Mouse (Mus musculus) liver, embryonic 16.5 days (tissue): Measurements from ENCODE around the gene Nol3. TPM values are rescaled to one million over a fixed set of nuclear protein-coding genes. Genes with fewer than 3 reads are reported as not detected.

Experiments used
- ATAC-seq: fragments of 200-750 bp; cut with Nextera tagmentation; 2 replicates; pipeline ENCODE4 v1.8.0; 2017; ENCODE audit warnings: low read depth, mild to moderate bottlenecking, moderate number of reproducible peaks, moderate library complexity
- H3K27ac ChIP-seq: fragments of 300-500 bp; sonication (generic); 2 replicates; pipeline ENCODE4 v1.5.1; 2014; ENCODE audit warnings: mild to moderate bottlenecking, low read length
- H3K27me3 ChIP-seq: fragments of 300-500 bp; sonication (generic); 2 replicates; pipeline ENCODE4 v1.6.1; 2014; ENCODE audit warnings: low read depth, low read length, mixed read lengths; ENCODE audit not compliant: control insufficient read depth, insufficient read depth
- H3K36me3 ChIP-seq: fragments of 300-500 bp; sonication (generic); 2 replicates; pipeline ENCODE4 v1.6.1; 2014; ENCODE audit warnings: mild to moderate bottlenecking; ENCODE audit not compliant: control insufficient read depth, insufficient read depth
- H3K4me1 ChIP-seq: fragments of 300-500 bp; sonication (generic); 2 replicates; pipeline ENCODE4 v1.6.1; 2014; ENCODE audit warnings: low read depth, low read length, mixed read lengths; ENCODE audit not compliant: control insufficient read depth
- H3K4me2 ChIP-seq: fragments of 300-500 bp; sonication (generic); 2 replicates; pipeline ENCODE4 v1.6.1; 2014; ENCODE audit warnings: low read depth, low read length, mixed read lengths
- H3K4me3 ChIP-seq: fragments of 300-500 bp; sonication (generic); 2 replicates; pipeline ENCODE4 v1.5.1; 2014; ENCODE audit warnings: low read depth, mild to moderate bottlenecking, low read length
- H3K9ac ChIP-seq: fragments of 300-500 bp; sonication (generic); 2 replicates; pipeline ENCODE4 v1.6.1; 2014; ENCODE audit warnings: low read depth, low read length
- H3K9me3 ChIP-seq: fragments of 300-500 bp; sonication (generic); replicated peaks from 2 replicates; pipeline ENCODE4 v1.6.1; 2016; ENCODE audit warnings: low read length; ENCODE audit not compliant: control insufficient read depth
- WGBS: fragments of 180-500 bp; shearing (Covaris S2); extraction: QIAGEN DNeasy Blood & Tissue Kit; methylation state at CpG from one replicate; pipeline ENCODE4 v1.1.7; 2014; ENCODE audit not compliant: insufficient replicate concordance; 5-methylcytosine and 5-hydroxymethylcytosine counted together
- polyA plus RNA-seq: library from polyadenylated mRNA; unstranded; fragments of >200 nt; fragmentation: Nextera tagmentation; extraction: Ambion mirVana; gene quantifications from 2 replicates; pipeline ENCODE4 v1.2.1, GENCODE M21; 2015

Gene Nol3
- polyA plus RNA-seq, 1 experiment from 2014 or later: 0.19 TPM

DNA sequence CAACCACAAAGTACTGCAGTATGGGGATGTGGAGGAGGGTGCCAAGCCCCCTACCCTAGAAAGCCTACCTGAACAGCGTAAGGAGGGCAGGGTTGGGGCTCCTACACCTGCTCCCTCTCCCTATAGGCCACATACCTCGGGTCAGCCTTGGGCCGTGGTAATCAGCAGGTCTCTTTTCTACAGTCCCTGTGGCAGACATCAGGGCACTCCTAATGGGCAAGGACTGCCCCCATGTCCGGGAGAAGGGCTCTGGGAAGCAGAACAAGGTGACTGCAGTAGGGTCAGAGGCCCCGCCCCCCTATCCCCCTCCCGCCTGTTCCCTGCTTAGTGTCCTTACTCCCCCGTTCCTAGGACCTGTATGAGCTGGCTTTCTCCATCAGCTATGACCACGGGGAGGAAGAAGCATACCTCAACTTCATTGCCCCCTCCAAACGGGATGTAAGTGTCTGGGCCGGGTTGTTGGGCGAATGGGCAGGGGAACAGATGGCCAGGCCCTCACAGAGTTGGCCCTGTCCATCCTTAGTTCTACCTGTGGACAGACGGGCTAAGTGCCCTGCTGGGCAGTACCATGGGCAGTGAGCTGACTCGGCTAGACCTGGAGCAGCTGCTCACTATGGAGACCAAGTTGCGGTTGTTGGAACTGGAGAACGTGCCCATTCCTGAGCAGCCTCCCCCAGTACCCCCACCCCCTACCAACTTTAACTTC is 33.4 kb downstream of the Nol3 start:
- peaks cover 48% of the 10 kb centered on the region for H3K4me1 ChIP-seq
- no peak for ATAC-seq
- no peaks in the 10 kb centered on the region for H3K27me3 ChIP-seq
- peaks cover 73% of the 10 kb centered on the region for H3K36me3 ChIP-seq
- no peak overlapping the region for H3K9ac ChIP-seq
- no peak overlapping the region for H3K4me3 ChIP-seq
- 86% methylated on average over 15 of the region's 15 CpGs for WGBS
- H3K4me2 ChIP-seq: no peak overlapping the region
- no peak overlapping the region for H3K27ac ChIP-seq
- no peaks in the 10 kb centered on the region; the same call in 1 of the 2 replicates for H3K9me3 ChIP-seq

GRCm38 (mm10) chr8:105310118-105310517 is 34.2 kb downstream of the Nol3 start:
- Histone ChIP-seq H3K9ac (no peak overlapping the region), H3K4me1 (peaks cover 43% of the 10 kb centered on the region), H3K4me3 (no peak overlapping the region), H3K36me3 (peaks cover 75% of the 10 kb centered on the region), H3K27ac (no peak overlapping the region), H3K9me3 (no peaks in the 10 kb centered on the region; the same call in 1 of the 2 replicates), H3K27me3 (no peaks in the 10 kb centered on the region), H3K4me2 (no peak overlapping the region)
- 82% methylated on average over 8 of the region's 8 CpGs for WGBS
- no peak for ATAC-seq

DNA sequence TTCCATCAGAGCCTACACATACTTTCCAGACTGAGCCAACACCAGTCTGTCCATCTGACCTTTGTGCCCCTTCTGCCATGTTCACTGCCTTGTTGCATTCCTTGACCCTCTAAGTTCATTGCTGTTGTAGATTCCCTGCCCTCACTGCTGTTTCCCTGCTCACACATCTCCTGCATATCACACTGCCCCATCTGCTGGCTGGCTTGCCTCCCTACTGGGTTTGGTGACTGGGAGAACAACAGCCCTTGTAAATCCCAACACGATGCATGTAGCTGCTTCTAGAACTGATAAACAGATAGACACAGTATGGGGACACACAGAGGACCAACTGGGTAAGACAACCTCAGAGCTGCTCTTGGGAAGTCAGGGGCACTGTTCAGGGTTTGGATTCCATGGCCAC is 35.8 kb downstream of the Nol3 start:
- Histone ChIP-seq H3K4me1 (peaks cover 29% of the 10 kb centered on the region), H3K4me2 (no peak overlapping the region), H3K36me3 (peaks cover 85% of the 10 kb centered on the region), H3K27ac (no peak overlapping the region), H3K4me3 (no peak overlapping the region), H3K9me3 (no peaks in the 10 kb centered on the region; the same call in 1 of the 2 replicates), H3K27me3 (no peaks in the 10 kb centered on the region), H3K9ac (no peak overlapping the region)
- 38% methylated on average over 1 of the region's 1 CpGs for WGBS
- ATAC-seq: peak; percentile 42

GRCm38 (mm10) chr8:105312891-105313481 is 37.0 kb downstream of the Nol3 start:
- Histone ChIP-seq H3K9me3 (no peaks in the 10 kb centered on the region; the same call in 1 of the 2 replicates), H3K4me2 (peak overlapping the region; percentile 25), H3K9ac (peak overlapping the region; percentile 30; the same call in 1 of the 2 replicates), H3K27ac (peak overlapping the region; percentile 49), H3K27me3 (no peaks in the 10 kb centered on the region), H3K36me3 (peaks cover 79% of the 10 kb centered on the region), H3K4me1 (peaks cover 29% of the 10 kb centered on the region), H3K4me3 (no peak overlapping the region)
- ATAC-seq: peak; percentile 66
- WGBS: 39% methylated on average over 8 of the region's 8 CpGs

GRCm38 (mm10) chr8:105313622-105314402 is 37.9 kb downstream of the Nol3 start:
- peaks cover 30% of the 10 kb centered on the region for H3K4me1 ChIP-seq
- no peak overlapping the region; the same call in 1 of the 2 replicates for H3K9ac ChIP-seq

GRCm38 (mm10) chr8:105315073-105315769 is 39.3 kb downstream of the Nol3 start:
- no peak overlapping the region for H3K4me3 ChIP-seq
- H3K9me3 ChIP-seq: no peaks in the 10 kb centered on the region; the same call in 1 of the 2 replicates
- peak overlapping the region; percentile 17; the same call in 1 of the 2 replicates for H3K27ac ChIP-seq
- peaks cover 77% of the 10 kb centered on the region for H3K36me3 ChIP-seq
- H3K27me3 ChIP-seq: no peaks in the 10 kb centered on the region
- WGBS: 89% methylated on average over 18 of the region's 18 CpGs
- no peak overlapping the region for H3K4me2 ChIP-seq
- H3K4me1 ChIP-seq: peaks cover 44% of the 10 kb centered on the region
- H3K9ac ChIP-seq: no peak overlapping the region
- ATAC-seq: no peak

More at GRCm38 (mm10) chr8:105313622-105314402, 37.9 kb downstream of the Nol3 start:
- ATAC-seq: peak; percentile 62
- peaks cover 82% of the 10 kb centered on the region for H3K36me3 ChIP-seq
- WGBS: 65% methylated on average over 9 of the region's 9 CpGs
- H3K27me3 ChIP-seq: no peaks in the 10 kb centered on the region
- no peak overlapping the region for H3K4me3 ChIP-seq
- peak overlapping the region; percentile 25 for H3K4me2 ChIP-seq
- peak overlapping the region; percentile 49 for H3K27ac ChIP-seq
- no peaks in the 10 kb centered on the region; the same call in 1 of the 2 replicates for H3K9me3 ChIP-seq

DNA sequence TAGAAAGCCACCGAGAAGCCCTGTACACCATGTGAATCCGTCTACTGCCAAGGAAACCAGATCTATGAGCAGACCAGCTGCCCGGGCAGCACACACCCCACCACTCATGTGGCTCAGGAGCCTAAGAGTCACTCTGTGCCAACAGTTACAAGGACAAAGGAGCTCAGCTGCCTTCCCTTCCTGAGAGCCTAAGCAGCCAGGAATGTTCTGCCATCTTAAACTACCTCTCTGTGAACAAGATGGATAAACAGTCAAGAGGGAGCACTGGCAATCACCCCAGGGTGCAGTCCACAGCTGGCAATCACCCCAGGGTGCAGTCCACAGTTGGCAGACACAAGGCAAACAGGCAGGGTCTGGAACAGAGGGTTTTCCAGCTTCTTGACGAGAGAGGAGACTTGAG is 42.0 kb downstream of the Nol3 start:
- H3K27me3 ChIP-seq: no peaks in the 10 kb centered on the region
- no peaks in the 10 kb centered on the region for H3K9me3 ChIP-seq
- peaks cover 59% of the 10 kb centered on the region for H3K36me3 ChIP-seq
- no peak for ATAC-seq
- peaks cover 39% of the 10 kb centered on the region for H3K4me1 ChIP-seq
- 82% methylated on average over 4 of the region's 4 CpGs for WGBS
- H3K27ac ChIP-seq: no peak overlapping the region
- no peak overlapping the region for H3K4me2 ChIP-seq
- no peak overlapping the region for H3K9ac ChIP-seq
- no peak overlapping the region for H3K4me3 ChIP-seq

- 75% methylated on average over 11 of the region's 11 CpGs for WGBS
- Histone ChIP-seq H3K9me3 (no peaks in the 10 kb centered on the region), H3K36me3 (peaks cover 51% of the 10 kb centered on the region), H3K4me2 (no peak overlapping the region), H3K4me3 (no peak overlapping the region), H3K27ac (no peak overlapping the region), H3K27me3 (no peaks in the 10 kb centered on the region), H3K9ac (no peak overlapping the region), H3K4me1 (peaks cover 34% of the 10 kb centered on the region)
- ATAC-seq: no peak
Observed at GRCm38 (mm10) chr8:105318662-105319190, 42.8 kb downstream of the Nol3 start.
